Mouse (Mus musculus) thymus, postnatal 4 days (tissue): ENCODE measurements around the gene Gm8882.
"Not testable (repeated sequence)": the region's sequence is repeated elsewhere in the genome, so short reads cannot be mapped to it uniquely, and the experiment has no call there.

ENCODE experiments used
- DNase-seq: peaks from one replicate; pipeline ENCODE4 v3.0.0; 2021

Gene Gm8882

DNA sequence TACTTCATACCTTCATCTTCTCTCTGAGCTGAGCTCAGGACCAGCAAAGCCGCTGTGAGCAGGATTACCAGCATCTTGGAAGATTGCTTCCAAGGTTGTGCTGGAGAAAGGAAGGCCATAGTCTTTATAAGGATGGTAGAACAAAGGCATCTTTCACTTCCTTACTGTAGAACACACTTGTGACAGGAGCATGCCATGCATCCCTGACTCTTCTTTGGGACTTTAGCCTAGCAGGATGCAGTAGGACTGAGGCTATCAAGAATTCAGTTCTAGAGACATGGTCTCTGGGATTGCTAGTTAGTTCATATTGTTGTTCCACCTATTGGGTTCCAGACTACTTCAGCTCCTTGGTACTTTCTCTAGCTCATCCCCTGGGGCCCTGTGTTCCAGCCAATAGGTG, at the start of gene Gm8882:
Gene Gm8882, minus strand, starts transcription at position 101 of the 400 bp plus-strand sequence.
- DNase-seq, result not testable (repeated sequence)

DNA sequence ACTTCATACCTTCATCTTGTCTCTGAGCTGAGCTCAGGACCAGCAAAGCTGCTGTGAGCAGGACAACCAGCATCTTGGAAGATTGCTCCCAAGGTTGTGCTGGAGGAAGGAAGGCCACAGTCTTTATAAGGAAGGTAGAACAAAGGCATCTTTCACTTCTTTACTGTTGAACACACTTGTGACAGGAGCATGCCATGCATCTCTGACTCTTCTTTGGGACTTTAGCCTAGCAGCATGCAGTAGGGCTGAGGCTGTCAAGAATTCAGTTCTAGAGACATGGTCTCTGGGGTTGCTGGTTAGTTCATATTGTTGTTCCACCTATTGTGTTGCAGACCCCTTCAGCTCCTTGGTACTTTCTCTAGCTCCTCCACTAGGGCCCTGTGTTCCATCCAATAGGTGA, 49.3 kb downstream of the Gm8882 start, which contains the start of gene Prpmp5:
Gene Prpmp5, minus strand, starts transcription at position 101 of the 400 bp plus-strand sequence.
- DNase-seq, result not testable (repeated sequence)
